Mouse (Mus musculus) spleen, postnatal 10 days (tissue): ENCODE data around the gene Skp1a.
A peak's percentile ranks its signal among the peaks of the same experiment; 100 is the strongest.

ENCODE experiments used
- DNase-seq, 2 experiments: peaks; one replicate each; pipeline ENCODE4 v3.0.0; 2021 to 2022; ENCODE audit warnings: low spot score in 2 of 2

Gene Skp1a

DNA sequence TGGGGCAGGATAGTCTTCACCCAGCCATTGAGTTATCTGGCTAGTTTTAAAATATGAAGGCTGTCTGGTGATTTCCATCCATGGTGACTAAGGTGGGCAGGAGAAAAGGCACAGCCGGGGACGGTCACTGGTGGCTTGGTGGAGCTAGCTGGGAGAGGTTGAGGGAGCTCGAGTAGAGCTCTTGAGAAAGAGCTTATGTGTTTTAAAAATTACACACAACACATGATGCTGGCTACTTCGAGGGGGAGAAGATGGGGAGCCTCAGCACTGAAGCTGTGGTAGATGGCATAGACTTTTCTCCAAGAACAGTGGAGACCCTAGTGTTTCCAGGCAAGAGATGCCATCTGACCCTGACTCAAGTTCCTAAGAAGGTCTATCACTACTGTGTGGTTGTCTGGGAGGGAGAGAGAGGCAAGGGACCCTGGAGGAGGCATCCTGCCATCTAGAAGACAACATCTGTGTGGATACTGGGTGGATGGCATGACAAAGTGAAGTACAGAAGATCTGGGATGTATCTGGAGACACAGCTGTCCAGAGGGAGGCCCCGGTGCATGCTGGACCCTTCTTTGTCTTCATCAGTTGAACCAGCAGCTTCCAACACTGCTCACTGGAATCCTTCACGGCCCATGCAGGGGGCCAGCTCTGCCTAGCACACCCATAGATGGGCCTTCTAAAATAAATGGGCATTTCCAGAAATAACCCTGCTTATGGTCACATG is 45.8 kb downstream of the Skp1a start:
- DNase-seq: no peak

DNA sequence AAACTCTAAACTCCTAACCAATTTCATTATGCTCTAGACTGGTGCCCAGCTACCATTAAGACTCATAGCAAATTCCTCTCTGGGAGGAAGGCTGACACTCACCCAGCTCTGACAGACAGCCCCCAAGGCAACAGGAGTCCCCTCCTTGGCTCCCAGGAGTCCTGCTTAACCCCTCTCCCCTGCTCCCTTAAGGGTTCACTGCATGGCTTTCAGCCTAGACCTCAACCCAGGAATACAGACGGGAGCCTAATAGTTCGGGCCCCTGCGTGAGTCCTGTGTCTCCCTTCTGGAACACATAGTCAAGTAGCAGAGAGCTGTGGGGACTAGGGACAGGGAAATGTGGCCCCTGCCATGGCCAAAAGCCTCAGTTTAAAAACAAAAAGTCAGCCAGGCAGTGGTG is 46.4 kb downstream of the Skp1a start:
- no peak for DNase-seq

DNA sequence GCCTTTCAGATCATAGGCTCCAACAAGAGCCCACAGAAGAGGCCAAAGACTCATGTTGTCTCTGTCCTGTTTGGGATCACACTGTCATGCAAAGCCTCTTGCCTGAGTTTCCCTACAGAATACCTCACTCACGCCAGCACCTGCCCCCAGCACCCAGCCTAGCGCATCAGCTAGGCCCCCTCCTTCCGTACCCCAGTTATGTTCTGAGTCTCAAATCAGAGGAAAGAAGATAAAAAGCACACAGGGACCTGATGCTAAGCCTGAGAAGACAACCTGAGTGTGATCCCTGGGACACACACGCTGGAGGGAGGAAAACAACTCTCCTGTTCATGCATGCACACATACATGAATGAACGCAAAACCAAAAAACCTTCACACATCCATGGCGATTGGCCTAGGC is 47.2 kb downstream of the Skp1a start:
- no peak for DNase-seq

GRCm38 (mm10) chr11:52279611-52280145 is 47.9 kb downstream of the Skp1a start:
- DNase-seq: no peak

- no peak for DNase-seq
Measured at GRCm38 (mm10) chr11:52280566-52281455, 49.0 kb downstream of the Skp1a start.

GRCm38 (mm10) chr11:52281568-52282328 is 50.0 kb downstream of the Skp1a start:
- DNase-seq: no peak

- no peak for DNase-seq
Measured at GRCm38 (mm10) chr11:52282420-52282773, 50.6 kb downstream of the Skp1a start.

- no peak for DNase-seq
Measured at GRCm38 (mm10) chr11:52282774-52283595, 51.2 kb downstream of the Skp1a start, which contains the start of gene Tcf7. TSS of gene Tcf7 (minus strand) at chr11:52283014.

DNA sequence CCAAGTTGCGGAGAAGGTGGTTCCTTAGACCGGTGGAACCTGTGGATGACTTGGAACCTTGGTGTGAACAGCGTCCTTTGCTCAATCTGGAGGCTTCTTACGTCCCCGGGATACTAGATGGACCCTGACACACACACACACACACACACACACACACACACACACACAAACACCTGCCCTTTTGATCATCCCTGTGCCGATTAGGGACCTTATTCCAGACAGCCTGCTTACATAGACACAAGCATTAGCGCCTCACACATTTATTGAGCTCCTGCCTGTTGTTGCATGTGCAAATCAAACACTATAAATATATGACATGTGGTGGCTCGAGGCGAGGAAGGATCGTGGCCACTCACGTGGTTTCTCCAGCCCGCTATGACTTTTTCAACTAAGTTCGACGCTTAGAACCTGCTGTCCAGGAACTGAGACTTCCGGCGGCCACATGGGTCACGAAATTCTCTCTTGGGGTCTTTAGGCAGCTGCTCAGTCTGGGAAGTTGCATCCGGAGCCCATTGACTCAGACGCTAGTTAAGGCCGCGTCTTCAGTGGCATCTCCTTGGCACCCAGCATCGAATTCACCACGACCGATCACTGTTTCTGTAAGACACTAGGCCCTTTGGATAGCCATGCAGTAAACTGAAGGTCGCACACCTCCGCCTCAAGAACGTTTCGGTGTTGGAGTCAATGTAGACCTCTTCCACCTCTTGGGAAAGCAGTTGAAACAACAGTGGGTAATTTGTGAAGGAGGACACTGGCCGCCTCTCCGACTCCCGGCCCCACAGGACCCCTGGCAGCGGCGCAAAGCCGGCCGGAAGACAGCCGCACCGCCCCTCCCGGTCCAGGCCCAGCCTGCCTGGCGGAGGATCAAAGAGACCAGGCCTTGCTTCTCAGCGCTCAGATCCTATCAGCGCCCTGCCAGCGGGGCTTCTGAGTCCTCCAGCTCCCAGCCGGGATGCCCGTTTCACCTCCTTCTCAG is 52.1 kb downstream of the Skp1a start:
- DNase-seq: peak in 1 of 2 experiments; percentile 45

DNA sequence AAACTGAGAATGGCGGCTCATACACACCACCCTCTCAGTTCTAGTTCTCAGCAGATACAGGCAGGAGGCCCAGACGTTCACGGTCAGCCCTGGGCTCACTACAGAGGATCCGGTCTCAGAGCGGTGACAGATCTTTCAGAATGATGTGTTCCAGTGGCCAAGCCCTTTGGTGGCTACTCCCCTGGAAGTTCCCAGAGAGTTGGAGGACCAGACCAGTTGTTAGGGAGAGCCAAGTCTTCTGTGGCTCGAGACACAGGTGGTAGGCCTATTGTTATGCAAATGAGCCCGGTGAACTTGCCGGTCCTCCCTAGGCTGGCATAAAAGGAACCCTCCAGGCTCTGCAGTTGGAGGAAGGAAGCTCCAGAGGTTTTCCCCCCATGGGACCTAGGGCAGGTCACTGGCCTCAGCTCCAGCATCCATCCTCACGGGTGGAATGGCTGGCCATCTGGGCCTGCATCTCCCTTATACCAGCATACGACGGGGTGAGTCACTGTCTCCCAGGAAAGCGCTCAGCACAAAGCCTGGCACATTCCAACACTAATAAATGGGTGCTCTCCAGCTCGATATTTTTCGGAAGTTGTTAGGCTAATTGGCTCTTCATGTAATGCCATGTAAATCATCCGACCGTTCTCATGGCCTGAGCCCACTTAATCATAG is 54.6 kb downstream of the Skp1a start:
- no peak for DNase-seq

DNA sequence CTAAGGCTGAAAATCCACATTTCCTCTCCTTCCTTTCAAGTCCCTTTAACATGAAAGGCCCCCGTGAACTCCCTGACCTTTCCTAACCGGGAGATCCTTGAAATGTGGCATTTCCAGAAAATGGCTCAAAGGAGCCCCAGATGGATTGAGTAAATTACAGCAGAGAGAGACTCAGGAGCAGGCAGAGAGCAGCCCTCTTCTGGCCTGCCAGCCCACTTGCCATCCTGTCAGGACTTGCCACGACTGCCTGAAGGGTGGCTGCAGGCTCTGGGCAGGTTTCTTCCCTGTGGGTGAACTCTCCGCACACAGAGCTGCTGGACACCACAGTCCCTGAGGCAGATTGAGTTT is 55.1 kb downstream of the Skp1a start:
- no peak for DNase-seq

DNA sequence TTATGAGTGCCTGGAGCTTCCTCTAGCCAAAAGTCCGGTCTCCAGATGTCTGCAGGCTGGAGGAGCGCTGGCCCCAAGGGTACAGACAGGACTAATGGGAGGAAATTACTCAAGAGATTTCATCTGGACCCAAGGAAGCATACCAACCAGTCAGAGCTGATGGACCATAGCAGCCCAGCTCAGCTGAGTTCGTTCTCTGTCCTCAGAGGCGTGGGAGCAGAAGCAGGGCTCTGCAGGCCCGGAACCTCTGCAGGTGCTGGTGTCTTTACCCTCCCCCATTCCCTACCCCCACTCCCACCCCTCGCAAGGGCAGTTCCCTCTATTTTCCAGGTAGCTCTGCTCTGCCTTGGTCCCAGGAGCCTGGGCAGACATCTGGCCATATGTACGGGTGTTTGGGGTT is 60.6 kb downstream of the Skp1a start:
- DNase-seq: no peak

GRCm38 (mm10) chr11:52292894-52293293 is 61.1 kb downstream of the Skp1a start:
- no peak for DNase-seq

GRCm38 (mm10) chr11:52294103-52294502 is 62.3 kb downstream of the Skp1a start:
- no peak for DNase-seq
